Mouse (Mus musculus): ENCODE results near the gene Gm49630. TPM values are rescaled to one million over a fixed set of nuclear protein-coding genes. Genes with fewer than 3 reads are reported as not detected.
"Not testable (repeated sequence)": the region's sequence is repeated elsewhere in the genome, so short reads cannot be mapped to it uniquely, and the experiment has no call there.

Gene Gm49630
- polyA plus RNA-seq, 2 experiments: not detected

DNA sequence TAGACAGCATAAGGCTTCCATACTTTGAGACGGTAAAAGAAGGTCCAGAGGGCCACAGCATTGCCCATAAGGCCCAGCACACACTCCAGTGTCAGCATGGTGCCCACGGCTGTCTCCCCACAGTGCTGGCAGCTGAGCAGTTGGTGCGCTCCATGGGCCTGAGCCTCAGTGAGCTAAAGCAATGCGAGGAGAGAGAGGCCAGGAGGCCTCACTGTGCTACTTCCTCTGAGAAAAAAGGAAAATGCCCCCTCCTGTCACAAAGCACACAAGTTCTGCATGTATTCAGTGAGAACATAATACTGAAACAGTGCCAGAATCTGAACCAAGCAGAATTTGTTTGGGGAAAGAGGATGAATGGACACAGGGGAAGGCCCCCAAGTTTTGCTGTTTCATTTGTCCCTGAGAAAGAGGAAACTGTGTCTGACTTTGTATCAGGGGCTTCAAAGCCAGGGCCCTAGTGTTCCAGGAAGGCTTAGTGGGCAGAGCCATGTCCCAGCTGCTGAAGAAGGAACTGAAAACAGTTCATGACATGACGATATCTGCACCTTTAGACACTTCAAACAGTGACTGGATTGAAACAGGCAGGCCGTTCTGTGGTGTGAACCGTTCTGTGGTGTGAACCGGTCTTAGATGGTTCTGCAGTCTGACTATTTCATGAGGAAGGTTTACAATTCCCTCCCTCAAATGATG, 55.9 kb downstream of the Gm49630 start:
- H3K4me1 ChIP-seq (ENCODE audit: control insufficient read depth, insufficient read depth, low read length); H3K4me3 ChIP-seq (replicated peaks; ENCODE audit: low read length); H3K9ac ChIP-seq (ENCODE audit: low read depth, low read length, severe bottlenecking); H3K4me2 ChIP-seq (replicated peaks; ENCODE audit: low read depth, low read length, severe bottlenecking); ATAC-seq (ENCODE audit: low FRiP score, low read depth); H3K27me3 ChIP-seq (ENCODE audit: control insufficient read depth, insufficient read depth, low read length); H3K9me3 ChIP-seq (ENCODE audit: control insufficient read depth, low read length); H3K27ac ChIP-seq (replicated peaks; ENCODE audit: low read depth, low read length); H3K36me3 ChIP-seq (ENCODE audit: control insufficient read depth, insufficient read depth, low read length); DNase-seq (ENCODE audit: low spot score): not testable (repeated sequence)
- 90% methylated on average over 6 of the region's 8 CpGs for WGBS

- H3K27me3 ChIP-seq (ENCODE audit: control insufficient read depth, insufficient read depth, low read length); DNase-seq (ENCODE audit: low spot score); H3K4me3 ChIP-seq (replicated peaks; ENCODE audit: low read length); H3K27ac ChIP-seq (replicated peaks; ENCODE audit: low read depth, low read length); H3K9me3 ChIP-seq (ENCODE audit: control insufficient read depth, low read length); H3K4me2 ChIP-seq (replicated peaks; ENCODE audit: low read depth, low read length, severe bottlenecking); H3K9ac ChIP-seq (ENCODE audit: low read depth, low read length, severe bottlenecking); H3K4me1 ChIP-seq (ENCODE audit: control insufficient read depth, insufficient read depth, low read length); H3K36me3 ChIP-seq (ENCODE audit: control insufficient read depth, insufficient read depth, low read length): not testable (repeated sequence)
- 58% methylated on average over 7 of the region's 8 CpGs for WGBS
- ATAC-seq (ENCODE audit: low FRiP score, low read depth): peak; percentile 79
These were observed 65.2 kb downstream of the Gm49630 start for GRCm38 (mm10) chr17:7306278-7307196.

Other genes starting within 250 kb of the Gm49630 start
- 13.8 and 17.6 TPM in 2 replicates for gene Rps6ka2, start 201.9 kb downstream of the Gm49630 start, polyA plus RNA-seq (2012; rRNA removed)
- 12.1 and 12.8 TPM in 2 replicates for gene Rps6ka2, start 201.9 kb downstream of the Gm49630 start, polyA plus RNA-seq (2014; fragmentation: Nextera tagmentation; extraction: Ambion mirVana)
- not detected in 2 replicates for gene Tcp10a, start 47.3 kb downstream of the Gm49630 start, polyA plus RNA-seq (2012; rRNA removed)
- gene Tcp10a, start 47.3 kb downstream of the Gm49630 start, polyA plus RNA-seq (2014; fragmentation: Nextera tagmentation; extraction: Ambion mirVana): not detected in 2 replicates
- not detected in 2 replicates for gene Ttll2, start 19.3 kb downstream of the Gm49630 start, polyA plus RNA-seq (2012; rRNA removed)
- not detected in 2 replicates for gene Ttll2, start 19.3 kb downstream of the Gm49630 start, polyA plus RNA-seq (2014; fragmentation: Nextera tagmentation; extraction: Ambion mirVana)
- gene Unc93a2, start 13.5 kb upstream of the Gm49630 start, polyA plus RNA-seq (2012; rRNA removed): 0.03 and 0.06 TPM in 2 replicates
- gene Unc93a2, start 13.5 kb upstream of the Gm49630 start, polyA plus RNA-seq (2014; fragmentation: Nextera tagmentation; extraction: Ambion mirVana): not detected in 2 replicates